Mouse (Mus musculus) embryonic facial prominence, embryonic 10.5 days (tissue): Measurements from ENCODE around the gene Tigit. TPM values are rescaled to one million over a fixed set of nuclear protein-coding genes. Genes with fewer than 3 reads are reported as not detected.

Source experiments
- DNase-seq: peaks from one replicate; pipeline ENCODE4 v3.0.0-alpha.2; 2017; ENCODE audit warnings: low spot score
- H3K27ac ChIP-seq: fragments of 300-500 bp; sonication (generic); replicated peaks from 2 replicates; pipeline ENCODE4 v1.5.1; 2016; ENCODE audit warnings: mild to moderate bottlenecking
- H3K27me3 ChIP-seq: fragments of 300-500 bp; sonication (generic); replicated peaks from 2 replicates; pipeline ENCODE4 v1.6.1; 2016; ENCODE audit warnings: low read depth, mild to moderate bottlenecking; ENCODE audit not compliant: poor library complexity, severe bottlenecking
- H3K36me3 ChIP-seq: fragments of 300-500 bp; sonication (generic); replicated peaks from 2 replicates; pipeline ENCODE4 v1.6.1; 2016; ENCODE audit warnings: mild to moderate bottlenecking, moderate library complexity
- H3K4me1 ChIP-seq: fragments of 300-500 bp; sonication (generic); 2 replicates; pipeline ENCODE4 v1.6.1; 2016
- H3K4me3 ChIP-seq: fragments of 300-500 bp; sonication (generic); 2 replicates; pipeline ENCODE4 v1.5.1; 2016; ENCODE audit warnings: mild to moderate bottlenecking, moderate library complexity
- H3K9me3 ChIP-seq: fragments of 300-500 bp; sonication (generic); 2 replicates; pipeline ENCODE4 v1.6.1; 2016; ENCODE audit warnings: mild to moderate bottlenecking
- whole genome bisulfite sequencing: fragments of 180-500 bp; shearing (Covaris S2); methylation state at CpG from one replicate; pipeline ENCODE4 v1.1.7; 2016; 5-methylcytosine and 5-hydroxymethylcytosine counted together
- polyA plus RNA-seq: library from polyadenylated mRNA; unstranded; fragments of >200 nt; fragmentation: Nextera tagmentation; extraction: Ambion mirVana; gene quantifications from 2 replicates; pipeline ENCODE4 v1.2.1, GENCODE M21; 2016

Tigit gene
- polyA plus RNA-seq, 1 experiment from 2014 or later, result not detected

DNA sequence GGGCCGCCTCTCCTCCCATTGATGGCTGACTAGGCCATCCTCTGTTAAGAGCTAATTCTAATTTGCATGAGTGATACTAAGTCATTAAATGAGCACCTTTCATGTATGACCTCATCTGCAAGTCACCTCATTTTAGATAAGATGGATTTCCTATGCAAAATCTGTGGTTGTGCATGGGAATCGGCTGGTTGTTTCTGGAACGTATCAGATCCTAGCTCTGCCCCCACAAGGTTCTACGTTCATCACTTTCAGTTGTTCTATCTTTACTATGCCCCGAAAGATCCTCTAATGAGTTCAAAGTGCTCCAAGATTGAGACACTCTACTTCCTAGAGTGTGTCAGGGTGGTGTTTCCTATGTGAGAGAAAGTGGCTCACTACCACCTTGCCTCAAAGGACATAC is 2.4 kb downstream of the Tigit start:
- Histone ChIP-seq H3K4me1 (peaks cover under 1% of the 10 kb centered on the region; the same call in 1 of the 2 replicates), H3K27me3 (no peaks in the 10 kb centered on the region), H3K36me3 (no peaks in the 10 kb centered on the region), H3K27ac (no peak overlapping the region), H3K4me3 (no peak overlapping the region), H3K9me3 (no peaks in the 10 kb centered on the region)
- no peak for DNase-seq
- 92% methylated on average over 5 of the region's 5 CpGs for WGBS

DNA sequence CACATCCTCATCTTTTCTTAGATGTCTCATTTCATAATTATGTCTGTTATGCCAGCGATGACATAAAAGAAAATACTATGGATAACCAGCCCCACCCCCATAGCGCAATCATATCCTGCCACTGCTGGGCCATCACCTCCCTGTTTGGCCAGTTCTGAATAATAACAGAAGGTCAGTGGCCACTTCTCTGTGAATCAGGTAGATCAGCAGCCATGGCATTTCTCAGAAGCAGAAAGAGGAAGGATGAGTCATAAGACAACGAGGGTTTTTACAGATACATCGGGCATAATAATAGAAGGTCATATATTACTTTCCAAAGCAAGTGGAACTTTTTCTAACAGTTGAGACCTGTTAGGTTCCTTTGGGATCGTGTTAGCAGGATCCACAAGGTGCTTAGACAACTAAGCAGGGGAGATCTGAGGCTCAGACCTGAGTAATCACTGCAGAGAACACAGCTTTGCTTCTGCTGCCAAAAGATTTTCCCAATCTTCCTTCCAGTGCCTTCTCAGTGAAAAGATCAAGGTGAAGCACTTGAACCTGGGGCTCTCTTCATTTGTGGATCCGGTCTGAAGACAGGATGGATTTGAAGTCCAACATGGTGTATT is 8.7 kb downstream of the Tigit start:
- no peaks in the 10 kb centered on the region for H3K27me3 ChIP-seq
- H3K27ac ChIP-seq, result no peak overlapping the region
- no peaks in the 10 kb centered on the region for H3K36me3 ChIP-seq
- no peaks in the 10 kb centered on the region for H3K9me3 ChIP-seq
- WGBS, result 88% methylated on average over 6 of the region's 6 CpGs
- H3K4me3 ChIP-seq, result no peak overlapping the region
- no peak for DNase-seq
- no peaks in the 10 kb centered on the region for H3K4me1 ChIP-seq

DNA sequence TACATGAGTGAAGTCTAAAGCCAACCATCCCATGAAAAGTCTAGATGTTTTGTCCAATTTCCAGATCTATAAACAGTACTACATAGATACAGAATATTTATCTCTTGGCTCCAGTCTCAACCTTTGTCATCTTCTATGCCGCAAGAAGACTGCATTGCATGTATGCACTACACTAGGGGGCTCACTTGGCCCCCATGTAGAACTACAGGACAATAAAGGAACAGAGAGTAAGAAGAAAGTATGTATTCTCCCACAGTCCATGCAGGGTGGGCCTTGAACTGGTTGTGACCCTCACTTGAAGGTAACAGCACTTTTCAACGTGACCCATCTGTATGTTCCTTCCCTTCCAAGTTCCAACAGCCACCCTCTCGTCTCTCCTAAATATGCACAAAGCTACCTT is 9.7 kb downstream of the Tigit start:
- 84% methylated on average over 3 of the region's 3 CpGs for WGBS
- no peak for DNase-seq
- Histone ChIP-seq H3K27me3 (no peaks in the 10 kb centered on the region), H3K4me3 (no peak overlapping the region), H3K36me3 (no peaks in the 10 kb centered on the region), H3K4me1 (no peaks in the 10 kb centered on the region), H3K27ac (no peak overlapping the region), H3K9me3 (no peaks in the 10 kb centered on the region)

DNA sequence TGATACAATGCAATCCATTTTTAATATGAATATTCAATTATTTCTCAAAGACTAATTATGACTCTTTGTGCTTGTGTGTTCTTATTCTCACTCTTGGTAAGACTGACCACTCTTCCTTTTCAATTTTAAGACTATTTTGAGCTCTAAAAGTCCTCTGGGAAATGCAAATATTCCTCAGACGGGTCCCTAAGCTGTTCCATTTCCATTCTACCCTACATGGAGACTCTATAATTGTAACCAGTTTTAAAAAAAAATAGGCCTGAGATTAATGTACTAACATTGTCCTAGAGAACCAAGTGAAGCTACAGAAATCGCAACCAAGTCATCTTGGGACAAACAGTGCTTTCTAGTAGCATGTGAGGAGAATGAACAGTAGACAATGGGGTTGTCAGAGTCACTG is 10.7 kb downstream of the Tigit start:
- Histone ChIP-seq H3K27ac (no peak overlapping the region), H3K4me3 (no peak overlapping the region), H3K9me3 (no peaks in the 10 kb centered on the region), H3K36me3 (no peaks in the 10 kb centered on the region), H3K4me1 (no peaks in the 10 kb centered on the region), H3K27me3 (no peaks in the 10 kb centered on the region)
- no peak for DNase-seq
- 83% methylated on average over 2 of the region's 2 CpGs for WGBS

DNA sequence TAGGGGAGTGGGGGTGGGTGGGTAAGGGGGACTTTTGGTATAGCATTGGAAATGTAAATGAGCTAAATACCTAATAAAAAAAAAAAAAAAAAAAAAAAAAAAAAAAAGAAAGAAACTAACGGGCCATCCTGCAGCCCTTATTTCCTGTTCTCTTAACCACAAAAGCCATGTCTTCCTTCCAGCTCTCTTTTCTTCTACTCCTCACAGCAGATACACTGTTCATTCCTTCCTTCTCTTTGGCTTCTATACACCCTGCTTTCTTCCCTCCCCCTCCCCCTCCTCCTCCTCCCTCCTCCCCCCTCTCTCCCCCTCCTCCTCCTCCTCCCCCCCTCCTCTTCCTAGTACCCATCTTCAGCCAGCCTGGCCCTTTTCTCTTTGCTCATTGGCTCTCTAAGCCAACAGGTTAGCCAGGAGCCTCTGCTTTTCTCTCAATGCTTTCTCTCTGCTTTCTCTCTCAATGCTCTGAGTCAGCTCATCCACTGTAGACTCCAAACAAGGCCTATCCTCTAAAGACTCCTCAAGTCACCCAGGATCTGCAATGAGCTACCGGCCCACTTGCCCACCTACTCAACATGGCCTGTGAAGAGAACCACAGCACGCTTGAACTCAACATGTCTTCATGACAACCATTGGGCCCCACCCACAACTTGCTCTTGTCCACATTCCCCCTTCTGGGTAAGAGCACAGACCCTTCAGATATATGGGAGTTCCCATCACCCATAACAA is 13.4 kb downstream of the Tigit start:
- no peak overlapping the region for H3K27ac ChIP-seq
- no peak overlapping the region for H3K4me3 ChIP-seq
- 97% methylated on average over 3 of the region's 3 CpGs for WGBS
- DNase-seq, result no peak
- H3K4me1 ChIP-seq, result no peaks in the 10 kb centered on the region
- H3K27me3 ChIP-seq, result no peaks in the 10 kb centered on the region
- no peaks in the 10 kb centered on the region for H3K36me3 ChIP-seq
- no peaks in the 10 kb centered on the region for H3K9me3 ChIP-seq

DNA sequence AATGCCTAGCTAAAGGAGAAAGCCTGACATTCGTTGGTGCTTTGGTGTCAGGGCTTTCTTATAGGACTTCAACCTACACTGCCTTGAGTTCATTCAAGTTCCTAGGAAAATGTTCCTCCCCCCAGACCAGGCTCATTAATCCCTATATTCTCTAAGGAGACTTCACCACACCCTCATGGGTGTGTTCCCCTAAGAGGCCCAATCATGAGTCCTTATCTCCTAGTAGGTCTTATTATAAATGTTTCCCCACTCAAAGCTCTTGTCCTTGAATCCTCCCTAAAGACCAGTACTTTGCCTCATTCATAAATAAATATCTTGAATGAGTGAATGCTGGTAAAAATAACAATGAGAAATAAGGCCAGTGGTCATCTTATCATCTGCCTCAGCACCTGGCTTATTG is 16.3 kb downstream of the Tigit start:
- no peak overlapping the region for H3K27ac ChIP-seq
- no peaks in the 10 kb centered on the region for H3K27me3 ChIP-seq
- 91% methylated on average over 1 of the region's 1 CpGs for WGBS
- no peaks in the 10 kb centered on the region for H3K36me3 ChIP-seq
- no peak overlapping the region for H3K4me3 ChIP-seq
- H3K9me3 ChIP-seq, result no peaks in the 10 kb centered on the region
- DNase-seq, result no peak
- H3K4me1 ChIP-seq, result no peaks in the 10 kb centered on the region

DNA sequence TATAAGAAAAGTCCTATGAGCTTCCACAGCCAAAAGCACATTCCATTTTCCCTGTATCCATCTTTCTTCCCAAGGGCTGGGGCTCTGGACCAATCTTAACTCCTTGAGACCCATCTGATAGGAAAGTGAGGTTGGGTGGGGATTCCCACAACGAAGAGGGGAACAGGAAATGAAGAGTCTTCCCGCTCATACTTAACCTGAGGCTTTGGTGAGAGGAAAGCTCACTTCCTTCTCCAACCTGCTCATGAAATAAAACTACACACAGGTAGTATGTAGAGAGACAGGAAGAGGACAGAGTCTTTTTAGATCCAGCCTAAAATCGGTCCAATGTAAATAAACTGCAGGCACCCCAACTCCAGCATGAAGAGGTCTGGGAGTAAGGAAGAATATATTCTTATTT is 17.0 kb downstream of the Tigit start:
- WGBS, result 90% methylated on average over 3 of the region's 3 CpGs
- Histone ChIP-seq H3K4me3 (no peak overlapping the region), H3K36me3 (no peaks in the 10 kb centered on the region), H3K4me1 (no peaks in the 10 kb centered on the region), H3K27me3 (no peaks in the 10 kb centered on the region), H3K9me3 (no peaks in the 10 kb centered on the region), H3K27ac (no peak overlapping the region)
- no peak for DNase-seq

DNA sequence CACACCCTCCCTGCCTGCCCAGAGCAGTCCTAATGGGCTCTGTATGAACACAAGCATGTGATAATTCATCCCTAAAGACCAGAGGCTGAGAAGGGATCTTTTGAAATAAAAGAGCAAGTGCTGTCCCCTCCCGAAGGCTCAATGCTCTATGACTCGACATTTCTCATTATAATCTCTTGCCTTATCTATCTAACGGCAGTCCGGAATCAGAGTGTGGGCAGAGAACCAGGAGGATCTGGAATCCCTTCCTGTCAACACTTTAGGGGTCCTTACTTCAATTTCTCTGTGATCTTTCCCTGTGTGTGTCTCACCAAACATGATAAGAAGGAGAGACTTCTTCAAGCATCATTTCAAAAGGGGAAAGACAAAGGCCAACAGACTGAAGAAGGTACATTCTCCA is 18.1 kb downstream of the Tigit start:
- DNase-seq, result no peak
- Histone ChIP-seq H3K36me3 (no peaks in the 10 kb centered on the region), H3K4me3 (no peak overlapping the region), H3K27ac (no peak overlapping the region), H3K27me3 (no peaks in the 10 kb centered on the region), H3K4me1 (no peaks in the 10 kb centered on the region), H3K9me3 (no peaks in the 10 kb centered on the region)
- WGBS, result 87% methylated on average over 4 of the region's 4 CpGs

DNA sequence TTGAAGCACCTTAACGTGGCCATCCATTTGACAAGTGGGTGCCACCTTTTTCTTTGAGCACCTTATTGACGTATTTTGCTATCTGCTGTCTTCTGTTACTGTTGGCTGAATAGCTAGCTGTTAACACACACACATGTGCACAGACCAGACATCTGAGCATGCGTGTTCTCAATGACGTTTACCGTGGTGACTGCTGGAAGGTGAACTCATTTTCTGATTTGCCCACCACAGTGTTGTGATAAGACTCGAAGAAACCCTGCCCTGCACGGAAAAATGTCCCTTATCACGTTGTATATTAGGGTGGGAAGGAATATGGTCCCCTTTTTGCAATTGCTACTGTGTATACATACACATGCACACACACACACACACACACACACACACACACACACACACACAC is 22.7 kb downstream of the Tigit start:
- Histone ChIP-seq H3K36me3 (no peaks in the 10 kb centered on the region), H3K4me1 (no peaks in the 10 kb centered on the region), H3K27ac (no peak overlapping the region), H3K27me3 (no peaks in the 10 kb centered on the region), H3K4me3 (no peak overlapping the region), H3K9me3 (no peaks in the 10 kb centered on the region)
- DNase-seq, result no peak
- 88% methylated on average over 8 of the region's 8 CpGs for WGBS

DNA sequence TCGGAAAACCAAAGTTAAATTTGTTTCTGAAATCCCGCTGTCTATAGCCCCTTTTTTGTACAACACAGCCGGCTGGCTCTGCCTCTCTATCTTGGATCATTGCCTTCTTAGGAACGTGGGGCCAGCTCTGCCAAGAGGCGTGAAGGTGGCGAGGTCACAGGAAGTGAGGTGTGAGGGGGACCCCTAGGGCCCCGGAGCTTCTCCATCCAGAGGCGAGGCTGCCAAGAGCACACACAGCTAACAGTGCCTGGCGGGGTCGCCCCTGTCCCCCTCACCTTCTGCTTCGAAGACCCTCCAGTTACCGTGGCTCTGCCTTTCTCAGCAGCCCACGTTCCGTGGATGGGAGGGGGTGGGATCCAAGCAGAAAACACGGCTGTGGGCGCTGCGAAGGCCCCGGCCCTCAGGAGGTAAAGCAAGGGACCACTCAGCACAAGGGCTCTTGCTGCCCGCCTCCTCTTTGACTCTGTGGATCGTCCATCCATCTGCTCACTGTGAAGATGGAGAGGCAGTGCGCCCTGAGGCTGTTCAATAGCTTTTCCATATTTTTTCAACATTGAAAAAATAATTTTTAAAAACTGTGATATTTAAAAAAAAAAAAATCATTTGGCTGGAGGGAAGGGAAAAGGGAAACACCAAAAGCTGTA is 25.4 kb downstream of the Tigit start:
- no peaks in the 10 kb centered on the region for H3K9me3 ChIP-seq
- no peaks in the 10 kb centered on the region for H3K27me3 ChIP-seq
- WGBS, result 79% methylated on average over 21 of the region's 21 CpGs
- H3K4me1 ChIP-seq, result no peaks in the 10 kb centered on the region
- no peak overlapping the region for H3K4me3 ChIP-seq
- no peak overlapping the region for H3K27ac ChIP-seq
- DNase-seq, result no peak
- no peaks in the 10 kb centered on the region for H3K36me3 ChIP-seq

DNA sequence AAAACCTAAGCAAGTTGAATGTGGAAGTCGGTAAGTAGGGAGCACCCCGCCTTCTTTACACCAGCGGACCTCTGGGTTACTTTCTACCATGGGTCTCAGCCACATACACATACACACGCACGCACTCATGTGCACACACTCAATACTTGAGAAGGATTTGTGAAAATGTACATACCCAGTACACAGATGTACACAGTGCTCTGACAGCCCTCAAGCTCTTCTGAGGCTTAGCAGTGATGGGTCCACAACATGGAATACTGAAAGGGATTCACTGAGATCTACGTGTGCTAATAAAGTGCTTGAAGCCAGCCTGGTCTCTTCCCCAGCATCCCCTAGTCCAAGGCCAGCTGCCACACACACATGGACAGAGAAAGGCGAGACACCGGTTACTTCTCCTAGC is 26.7 kb downstream of the Tigit start:
- 93% methylated on average over 8 of the region's 8 CpGs for WGBS
- H3K9me3 ChIP-seq, result no peaks in the 10 kb centered on the region
- no peak for DNase-seq
- H3K36me3 ChIP-seq, result no peaks in the 10 kb centered on the region
- no peaks in the 10 kb centered on the region for H3K27me3 ChIP-seq
- H3K4me1 ChIP-seq, result no peaks in the 10 kb centered on the region
- H3K27ac ChIP-seq, result no peak overlapping the region
- H3K4me3 ChIP-seq, result no peak overlapping the region

DNA sequence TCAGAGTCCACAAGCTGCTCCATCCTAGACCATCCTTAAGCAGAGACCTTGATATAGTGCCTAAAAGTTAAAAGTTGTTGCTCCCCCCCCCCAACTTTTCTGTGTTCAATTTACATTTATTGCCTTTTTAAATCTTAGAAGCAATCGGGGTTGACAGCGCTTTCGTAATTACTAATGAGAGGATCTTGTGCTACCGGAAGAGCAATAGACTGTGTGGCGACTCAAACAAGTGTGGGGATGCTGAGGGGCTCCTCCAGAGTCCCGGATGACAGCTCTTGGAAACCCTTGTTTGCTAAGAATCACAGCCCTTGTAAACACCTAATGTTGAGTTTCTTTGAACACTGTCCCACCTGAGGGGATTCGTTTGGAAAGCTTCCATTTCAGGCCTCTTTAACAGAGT is 29.9 kb downstream of the Tigit start:
- WGBS, result 93% methylated on average over 7 of the region's 7 CpGs
- Histone ChIP-seq H3K36me3 (no peaks in the 10 kb centered on the region), H3K9me3 (no peaks in the 10 kb centered on the region), H3K27ac (no peak overlapping the region), H3K4me1 (no peaks in the 10 kb centered on the region), H3K27me3 (no peaks in the 10 kb centered on the region), H3K4me3 (no peak overlapping the region)
- DNase-seq, result no peak

DNA sequence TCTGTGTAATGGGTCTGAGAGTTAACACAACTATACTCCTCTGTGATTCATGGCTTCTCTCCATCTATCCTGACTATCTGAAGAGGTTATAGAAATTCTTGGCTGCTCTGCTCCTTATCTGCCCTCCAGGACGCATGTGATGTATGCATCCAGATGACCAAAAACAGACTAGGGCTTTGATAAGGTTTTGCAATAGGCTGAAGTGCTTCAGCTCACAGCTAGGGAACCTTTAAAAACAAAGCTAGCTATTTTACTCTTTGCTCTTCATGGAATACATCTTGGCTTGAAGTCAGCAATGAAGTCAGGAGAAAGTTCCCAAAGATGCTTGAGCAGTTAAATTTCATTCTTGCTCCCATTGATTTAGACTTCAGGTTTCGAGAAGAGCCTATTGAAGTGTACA is 32.2 kb downstream of the Tigit start:
- no peak for DNase-seq
- Histone ChIP-seq H3K27me3 (no peaks in the 10 kb centered on the region), H3K36me3 (no peaks in the 10 kb centered on the region), H3K27ac (no peak overlapping the region), H3K4me3 (no peak overlapping the region), H3K9me3 (no peaks in the 10 kb centered on the region), H3K4me1 (no peaks in the 10 kb centered on the region)
- 85% methylated on average over 2 of the region's 2 CpGs for WGBS
